Mouse (Mus musculus) MN1 (cell line): Measurements from ENCODE around the gene Cd300lg.
A peak's percentile ranks its signal among the peaks of the same experiment; 100 is the strongest.

Experiments used
- DNase-seq: peaks from one replicate; pipeline ENCODE4 v3.0.0-alpha.2; 2016; ENCODE audit warnings: low spot score

Gene Cd300lg

GRCm38 (mm10) chr11:102025991-102026660 is 15.2 kb upstream of the Cd300lg start:
- peak; percentile 41 for DNase-seq

DNA sequence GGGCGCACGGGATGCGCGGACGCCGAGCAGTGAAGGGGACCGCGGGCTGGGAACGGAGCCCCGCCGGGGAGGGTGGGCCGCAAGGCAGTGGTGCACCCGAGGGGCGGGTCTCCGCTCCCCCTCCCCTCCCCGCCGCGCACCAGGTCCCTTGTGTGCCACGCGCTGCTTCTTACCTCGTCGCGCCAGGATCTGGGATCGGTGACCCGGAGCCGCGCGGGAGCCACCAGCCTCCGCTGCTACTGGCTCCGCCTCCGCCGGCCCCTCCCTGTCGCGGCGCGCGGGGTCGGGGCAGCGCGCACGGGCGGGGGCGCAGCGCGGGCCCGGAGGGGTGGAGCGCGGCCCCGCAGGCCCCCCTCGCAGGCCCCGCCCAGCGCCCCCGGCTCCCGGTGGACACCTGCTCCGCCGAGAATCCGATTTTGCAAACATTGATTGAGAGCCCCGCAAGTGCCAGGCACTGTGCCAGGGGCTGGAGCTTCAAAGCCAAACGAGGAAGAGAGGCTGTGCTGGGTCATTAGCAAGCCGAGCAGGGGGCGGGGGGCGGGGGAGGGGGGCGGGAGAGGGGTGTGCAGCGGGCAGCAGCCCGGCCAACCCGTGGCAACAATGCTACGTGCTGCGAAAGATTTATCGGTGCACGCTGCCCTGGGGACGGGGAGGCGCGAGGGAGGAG is 14.5 kb upstream of the Cd300lg start:
- peak; percentile 89 for DNase-seq

- peak; percentile 67 for DNase-seq
Observed at GRCm38 (mm10) chr11:102027361-102028017, 13.8 kb upstream of the Cd300lg start.

DNA sequence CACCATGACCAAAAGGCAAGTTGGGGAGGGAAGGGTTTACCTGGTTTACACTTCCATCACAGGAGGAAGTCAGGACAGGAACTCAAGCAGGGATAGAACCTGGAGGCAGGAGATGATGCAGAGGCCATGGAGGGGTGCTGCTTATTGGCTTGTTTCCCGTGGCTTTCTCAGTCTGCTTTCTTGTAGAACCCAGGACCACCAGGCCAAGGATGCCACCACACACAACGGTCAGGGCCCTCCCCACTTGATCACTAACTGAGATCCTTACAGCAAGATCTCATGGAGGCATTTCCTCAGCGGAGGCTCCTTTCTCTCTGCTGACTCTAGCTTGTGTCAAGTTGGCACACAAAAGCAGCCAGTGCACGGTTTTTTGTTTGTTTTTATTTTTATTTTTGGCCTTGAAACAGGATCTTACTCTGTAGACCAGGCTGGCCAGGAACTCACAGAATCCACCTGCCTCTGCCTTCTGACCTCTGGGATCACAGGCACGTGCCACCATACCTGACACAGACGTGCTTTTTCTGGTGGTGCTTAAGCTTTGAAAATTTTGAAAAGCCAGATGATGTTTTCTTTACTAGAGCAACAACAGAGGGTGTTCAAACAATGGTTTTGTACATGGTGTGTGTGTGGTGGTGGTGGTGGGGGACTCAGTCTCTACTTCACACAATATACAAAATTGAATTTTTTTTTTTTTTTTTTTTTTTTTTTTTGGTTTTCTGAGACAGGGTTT is 13.1 kb upstream of the Cd300lg start, which contains the start of gene Mpp3:
Gene Mpp3 (minus strand): TSS at position 375 of the 730 bp plus-strand sequence.
- DNase-seq: no peak

DNA sequence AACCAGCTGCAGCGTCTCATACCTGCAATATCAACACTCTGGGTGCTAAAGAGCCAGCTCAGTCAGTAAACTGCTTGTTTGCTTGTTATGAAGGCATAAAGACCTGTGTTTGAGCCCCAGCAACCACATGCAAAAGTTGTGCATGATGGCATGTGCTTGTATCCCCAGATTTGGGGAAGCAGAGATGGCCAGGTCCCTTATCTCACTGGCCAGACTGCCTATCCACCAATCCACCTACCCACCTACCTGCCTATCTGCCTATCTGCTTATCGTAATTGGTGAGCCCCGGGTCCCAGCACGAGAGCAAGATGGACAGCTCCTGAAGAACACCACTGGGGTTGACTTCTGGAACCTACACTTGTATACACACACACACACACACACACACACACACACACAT is 12.0 kb upstream of the Cd300lg start:
- no peak for DNase-seq

DNA sequence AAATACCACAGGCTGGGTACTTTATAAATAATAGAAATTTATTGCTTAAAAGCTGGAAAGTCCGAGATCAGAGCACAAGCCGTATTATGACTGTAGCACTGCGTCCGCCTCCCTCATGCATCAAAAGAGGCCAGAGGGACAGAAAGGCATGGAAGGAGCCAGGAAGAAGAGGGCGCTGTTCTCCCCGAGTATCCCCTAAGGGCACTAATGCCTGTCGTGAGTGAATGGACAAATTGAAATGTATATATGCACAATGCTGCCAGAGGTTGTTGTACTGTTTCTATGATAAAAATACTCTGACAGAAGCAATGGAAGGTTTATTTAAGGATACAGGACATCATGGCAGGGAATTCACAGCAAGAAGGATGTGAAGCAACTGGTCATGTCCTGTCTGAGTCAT is 11.3 kb upstream of the Cd300lg start:
- no peak for DNase-seq

- peak; percentile 74 for DNase-seq
Observed at GRCm38 (mm10) chr11:102031149-102031548, 10.2 kb upstream of the Cd300lg start.

DNA sequence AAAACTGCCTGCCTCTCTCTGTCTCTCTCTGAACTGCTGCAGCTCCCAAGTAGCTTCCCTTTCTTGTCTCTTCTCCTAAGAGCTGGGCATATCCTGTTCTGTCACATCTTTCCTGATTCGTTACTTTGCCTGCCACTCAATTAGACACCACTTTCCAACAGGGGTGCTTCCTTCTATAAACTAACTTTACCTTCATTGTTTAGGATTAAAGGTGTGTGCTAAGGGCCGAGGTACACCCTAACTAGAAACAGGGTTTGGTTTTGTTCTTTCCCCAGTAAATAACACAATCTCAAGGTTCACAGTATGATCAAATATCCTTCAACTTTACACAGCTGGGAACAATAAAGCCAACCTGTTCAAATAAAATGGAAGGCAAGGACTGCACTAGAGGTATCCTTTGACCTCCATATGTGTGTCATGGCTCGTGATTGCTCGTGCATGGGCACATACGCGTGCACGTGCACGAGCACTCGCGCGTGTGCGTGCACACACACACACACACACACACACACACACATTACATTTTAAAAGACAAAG is 8.2 kb upstream of the Cd300lg start:
- DNase-seq: no peak

DNA sequence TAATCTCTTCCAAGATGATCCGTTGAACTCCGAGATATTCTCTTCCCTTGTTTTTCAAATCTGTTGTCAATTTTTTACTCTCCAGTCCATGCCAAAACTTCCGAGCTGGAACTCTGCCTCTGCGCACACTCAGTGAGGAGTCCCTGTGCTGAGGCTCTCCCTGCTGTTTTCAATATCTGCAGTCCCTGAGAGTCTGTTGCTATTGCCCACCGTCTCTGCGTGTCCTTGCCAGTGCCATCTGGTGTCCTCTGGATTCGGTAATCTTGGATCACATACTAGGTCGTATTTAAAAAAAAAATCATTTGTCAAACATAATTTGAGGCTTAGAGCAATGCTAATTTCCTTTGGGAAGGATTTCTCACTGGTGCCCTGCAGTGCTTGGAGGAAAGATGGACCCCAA is 6.4 kb upstream of the Cd300lg start:
- DNase-seq: no peak

GRCm38 (mm10) chr11:102035456-102035960 is 5.8 kb upstream of the Cd300lg start:
- no peak for DNase-seq

- DNase-seq: no peak
Observed at GRCm38 (mm10) chr11:102036336-102036735, 5.0 kb upstream of the Cd300lg start.

DNA sequence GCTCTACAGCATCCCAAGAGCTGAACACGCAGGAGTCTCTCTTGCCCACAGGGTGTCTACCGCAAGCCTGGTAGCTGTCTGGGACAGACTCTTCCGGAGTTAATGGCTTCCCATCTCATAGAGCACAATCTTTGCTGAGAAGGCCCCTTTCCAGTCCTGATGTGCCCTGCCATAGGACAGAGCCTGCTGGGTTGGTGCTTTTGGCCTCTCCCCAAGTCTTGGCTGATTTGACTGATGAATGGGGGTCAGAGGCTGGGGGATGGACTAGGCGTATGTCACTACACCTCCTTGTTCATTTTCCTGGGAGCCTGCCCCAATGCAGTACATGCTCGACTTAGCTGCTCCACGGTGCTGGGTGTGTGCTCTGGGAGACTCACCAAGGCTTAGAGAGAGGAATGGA is 3.5 kb upstream of the Cd300lg start:
- DNase-seq: no peak

GRCm38 (mm10) chr11:102039487-102040137 is 1.7 kb upstream of the Cd300lg start:
- no peak for DNase-seq

DNA sequence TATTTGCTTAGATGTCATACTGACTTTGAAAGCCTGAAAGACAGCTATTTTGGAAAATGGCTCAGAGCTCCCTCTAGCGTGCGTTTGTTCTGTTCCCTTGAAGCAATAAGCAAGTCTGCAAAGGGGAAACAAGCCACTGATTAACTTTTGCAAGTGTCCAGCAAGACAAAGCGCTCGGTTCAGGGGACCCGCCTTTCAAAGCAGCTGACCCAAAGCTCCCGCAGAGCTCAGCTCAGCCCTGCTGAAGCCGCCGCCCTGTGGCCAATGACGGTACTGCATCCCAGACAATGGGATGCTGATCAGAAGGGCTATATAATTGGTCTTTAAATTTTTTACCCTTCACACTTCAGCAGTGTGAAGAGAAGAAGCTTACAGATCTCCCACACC is 1.2 kb upstream of the Cd300lg start:
- peak; percentile 94 for DNase-seq

- DNase-seq: no peak
Observed at GRCm38 (mm10) chr11:102040646-102041045, 663 bp upstream of the Cd300lg start.

DNA sequence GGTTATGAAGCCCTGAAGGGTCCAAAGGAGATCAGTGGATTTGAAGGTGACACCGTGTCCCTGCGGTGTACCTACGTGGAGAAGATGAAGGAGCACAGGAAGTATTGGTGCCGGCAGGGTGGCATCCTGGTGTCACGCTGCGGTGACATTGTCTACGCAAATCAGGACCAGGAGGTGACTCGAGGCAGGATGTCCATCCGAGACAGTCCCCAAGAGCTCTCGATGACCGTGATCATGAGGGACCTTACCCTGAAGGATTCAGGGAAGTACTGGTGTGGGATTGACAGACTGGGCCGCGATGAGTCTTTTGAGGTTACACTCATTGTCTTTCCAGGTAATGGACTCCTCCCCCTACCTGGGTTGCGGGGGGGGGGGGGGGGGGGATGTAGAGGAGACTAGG is 1.7 kb downstream of the Cd300lg start:
- no peak for DNase-seq

DNA sequence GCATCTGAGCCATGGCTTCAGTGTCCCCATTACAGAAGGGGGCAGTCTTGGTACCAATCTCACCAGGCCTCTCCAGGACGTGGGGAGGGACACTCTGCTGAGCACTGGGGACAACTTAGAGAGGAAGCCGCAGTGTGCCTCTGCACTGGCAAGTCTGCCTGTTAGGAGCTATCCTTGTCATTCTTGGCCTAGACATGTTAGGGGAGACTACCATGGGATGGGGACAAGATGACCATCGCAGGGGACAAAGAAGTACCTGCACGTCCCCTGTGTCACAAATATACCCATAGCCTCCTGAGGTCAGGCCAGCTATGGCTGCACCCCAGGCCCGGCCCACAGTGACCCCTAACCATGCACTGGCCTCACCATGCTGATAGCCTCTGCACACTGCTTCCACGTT is 2.1 kb downstream of the Cd300lg start:
- no peak for DNase-seq

- DNase-seq: no peak
Observed at GRCm38 (mm10) chr11:102044691-102045212, 3.4 kb downstream of the Cd300lg start.

DNA sequence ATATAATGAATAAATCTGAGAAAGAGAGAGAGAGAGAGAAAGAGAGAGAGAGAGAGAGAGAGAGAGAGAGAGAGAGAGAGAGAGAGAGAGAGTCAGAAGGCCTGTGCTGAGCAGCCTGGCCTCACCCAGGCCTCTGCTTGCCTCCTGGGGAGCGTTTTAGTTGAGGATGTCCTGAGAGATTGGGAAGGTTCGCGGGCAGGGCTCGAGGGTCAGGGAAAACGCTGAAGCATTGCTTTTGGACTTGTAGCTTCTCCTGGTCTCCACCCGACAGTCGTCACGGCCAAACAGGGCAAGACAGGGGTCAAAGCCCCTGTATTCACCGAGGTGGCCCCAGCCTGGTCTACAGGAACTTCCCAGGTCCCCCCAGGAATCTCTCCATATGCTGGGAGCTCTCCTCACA is 5.3 kb downstream of the Cd300lg start:
- DNase-seq: no peak

GRCm38 (mm10) chr11:102049875-102050482 is 8.7 kb downstream of the Cd300lg start:
- DNase-seq: no peak

DNA sequence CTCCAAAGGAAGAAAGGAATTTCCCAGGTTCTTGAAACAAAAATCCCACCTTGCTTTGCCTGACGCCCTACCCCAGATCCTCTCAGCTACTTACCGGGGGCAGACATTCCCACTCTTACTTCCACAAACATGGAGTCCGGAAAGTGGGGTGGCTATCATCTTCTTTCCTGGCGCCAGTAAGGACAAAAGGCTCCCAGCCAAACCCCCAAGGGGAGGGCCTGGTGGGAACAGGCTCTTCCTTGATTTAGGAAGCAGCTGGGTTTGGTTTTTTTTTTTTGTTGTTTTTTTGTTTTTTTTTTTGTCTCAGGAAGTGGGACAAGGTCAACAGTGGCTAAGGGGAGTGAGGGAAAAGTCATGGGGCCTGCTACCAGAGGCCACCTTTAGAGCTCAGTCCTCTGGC is 10.2 kb downstream of the Cd300lg start:
- DNase-seq: no peak
